Mouse (Mus musculus): ENCODE measurements around the gene Fstl5.
"Not testable (repeated sequence)": the region's sequence is repeated elsewhere in the genome, so short reads cannot be mapped to it uniquely, and the experiment has no call there.

Fstl5 gene

GRCm38 (mm10) chr3:76074060-76074707 is at the start of gene Fstl5:
Gene Fstl5, plus strand, starts transcription at chr3:76074270.
- DNase-seq = peak; percentile 89

- DNase-seq = no peak
Observed at GRCm38 (mm10) chr3:76025523-76025922, 48.5 kb upstream of the Fstl5 start.

GRCm38 (mm10) chr3:76051124-76051523 is 22.9 kb upstream of the Fstl5 start:
- DNase-seq = no peak

- DNase-seq = no peak
Observed at GRCm38 (mm10) chr3:76061996-76062395, 12.1 kb upstream of the Fstl5 start.

GRCm38 (mm10) chr3:76067920-76068319 is 6.2 kb upstream of the Fstl5 start:
- no peak for DNase-seq

- no peak for DNase-seq
Observed at GRCm38 (mm10) chr3:76072826-76073225, 1.2 kb upstream of the Fstl5 start.

GRCm38 (mm10) chr3:76140445-76140844 is 66.4 kb downstream of the Fstl5 start:
- DNase-seq = no peak

GRCm38 (mm10) chr3:76147846-76148245 is 73.8 kb downstream of the Fstl5 start:
- no peak for DNase-seq

- no peak for DNase-seq
Observed at GRCm38 (mm10) chr3:76238834-76239233, 164.8 kb downstream of the Fstl5 start.

- no peak for DNase-seq
Observed at GRCm38 (mm10) chr3:76251385-76251784, 177.3 kb downstream of the Fstl5 start.

- no peak for DNase-seq
Observed at GRCm38 (mm10) chr3:76292993-76293392, 218.9 kb downstream of the Fstl5 start.

GRCm38 (mm10) chr3:76294394-76294793 is 220.3 kb downstream of the Fstl5 start:
- no peak for DNase-seq

GRCm38 (mm10) chr3:76301026-76301773 is 227.1 kb downstream of the Fstl5 start:
- DNase-seq = peak; percentile 17

GRCm38 (mm10) chr3:76316991-76317390 is 242.9 kb downstream of the Fstl5 start:
- no peak for DNase-seq

GRCm38 (mm10) chr3:76319531-76319930 is 245.5 kb downstream of the Fstl5 start:
- no peak for DNase-seq

- no peak for DNase-seq
Observed at GRCm38 (mm10) chr3:76322431-76322830, 248.4 kb downstream of the Fstl5 start.

GRCm38 (mm10) chr3:76336922-76337321 is 262.9 kb downstream of the Fstl5 start:
- no peak for DNase-seq

GRCm38 (mm10) chr3:76367000-76367399 is 292.9 kb downstream of the Fstl5 start:
- DNase-seq = no peak

- no peak for DNase-seq
Observed at GRCm38 (mm10) chr3:76369910-76370309, 295.8 kb downstream of the Fstl5 start.

- no peak for DNase-seq
Observed at GRCm38 (mm10) chr3:76428775-76429372, 354.8 kb downstream of the Fstl5 start.

- no peak for DNase-seq
Observed at GRCm38 (mm10) chr3:76467229-76467874, 393.3 kb downstream of the Fstl5 start.

- DNase-seq = no peak
Observed at GRCm38 (mm10) chr3:76468147-76468546, 394.1 kb downstream of the Fstl5 start.

- not testable (repeated sequence) for DNase-seq
Observed at GRCm38 (mm10) chr3:76507891-76508290, 433.8 kb downstream of the Fstl5 start.

- DNase-seq = no peak
Observed at GRCm38 (mm10) chr3:76508811-76509210, 434.7 kb downstream of the Fstl5 start.
